Mouse (Mus musculus): ENCODE data around the gene Zmpste24. TPM values are rescaled to one million over a fixed set of nuclear protein-coding genes. Genes with fewer than 3 reads are reported as not detected.

Zmpste24 gene
- polyA plus RNA-seq (2012; rRNA removed) = 22.0 and 26.4 TPM in 2 replicates

- peak; percentile 85 for DNase-seq
- TF ChIP-seq CTCF (IDR thresholded peaks at IDR 0.05; ENCODE audit: borderline replicate concordance, control insufficient read depth, extremely low read depth, insufficient read depth, low read length, poor library complexity) = no peak
- peak; percentile 24; the same call in 1 of the 2 replicates for TF ChIP-seq POLR2A (IDR thresholded peaks at IDR 0.05; ENCODE audit: control insufficient read depth, extremely low read depth, insufficient read depth, low read length, poor library complexity)
- H3K4me1 ChIP-seq (replicated peaks; ENCODE audit: control insufficient read depth, insufficient read depth, low read length) = peaks cover 4% of the 10 kb centered on the region; the same call in 1 of the 2 replicates
- H3K27me3 ChIP-seq (ENCODE audit: control insufficient read depth, insufficient read depth, low read length) = no peaks in the 10 kb centered on the region
- under 1% methylated on average over 39 of the region's 39 CpGs for WGBS
- peak within 1 kb of the TSS; percentile 73; the same call in 1 of the 2 replicates for H3K27ac ChIP-seq (ENCODE audit: control insufficient read depth, insufficient read depth, low read length)
- H3K36me3 ChIP-seq (ENCODE audit: control insufficient read depth, insufficient read depth, low read length) = peaks cover 18% of the 10 kb centered on the region
- peak within 1 kb of the TSS; percentile 100 for H3K4me3 ChIP-seq (ENCODE audit: control insufficient read depth, insufficient read depth, low read length)
These were observed at the start of gene Zmpste24 for GRCm38 (mm10) chr4:121097650-121098378. Gene Zmpste24, minus strand, starts transcription at chr4:121098241.

GRCm38 (mm10) chr4:121109126-121109525, 11.1 kb upstream of the Zmpste24 start, which contains the start of gene Tmco2:
Gene Tmco2, minus strand, starts transcription at chr4:121109226.
- DNase-seq = no peak
- TF ChIP-seq CTCF (IDR thresholded peaks at IDR 0.05; ENCODE audit: borderline replicate concordance, control insufficient read depth, extremely low read depth, insufficient read depth, low read length, poor library complexity) (no peak), POLR2A (IDR thresholded peaks at IDR 0.05; ENCODE audit: control insufficient read depth, extremely low read depth, insufficient read depth, low read length, poor library complexity) (no peak)
- Histone ChIP-seq H3K27me3 (ENCODE audit: control insufficient read depth, insufficient read depth, low read length) (no peaks in the 10 kb centered on the region), H3K27ac (ENCODE audit: control insufficient read depth, insufficient read depth, low read length) (no peak within 1 kb of the TSS), H3K4me1 (replicated peaks; ENCODE audit: control insufficient read depth, insufficient read depth, low read length) (no peaks in the 10 kb centered on the region), H3K36me3 (ENCODE audit: control insufficient read depth, insufficient read depth, low read length) (no peaks in the 10 kb centered on the region), H3K4me3 (ENCODE audit: control insufficient read depth, insufficient read depth, low read length) (no peak within 1 kb of the TSS)
- 96% methylated on average over 2 of the region's 2 CpGs for WGBS

- no peak for DNase-seq
- Histone ChIP-seq H3K36me3 (ENCODE audit: control insufficient read depth, insufficient read depth, low read length) (no peaks in the 10 kb centered on the region), H3K4me3 (ENCODE audit: control insufficient read depth, insufficient read depth, low read length) (no peak overlapping the region), H3K4me1 (replicated peaks; ENCODE audit: control insufficient read depth, insufficient read depth, low read length) (peaks cover under 1% of the 10 kb centered on the region; the same call in 1 of the 2 replicates), H3K27me3 (ENCODE audit: control insufficient read depth, insufficient read depth, low read length) (no peaks in the 10 kb centered on the region), H3K27ac (ENCODE audit: control insufficient read depth, insufficient read depth, low read length) (no peak overlapping the region)
- 91% methylated on average over 4 of the region's 4 CpGs for WGBS
- no peak for TF ChIP-seq POLR2A (IDR thresholded peaks at IDR 0.05; ENCODE audit: control insufficient read depth, extremely low read depth, insufficient read depth, low read length, poor library complexity)
- TF ChIP-seq CTCF (IDR thresholded peaks at IDR 0.05; ENCODE audit: borderline replicate concordance, control insufficient read depth, extremely low read depth, insufficient read depth, low read length, poor library complexity) = no peak
These were observed 5.3 kb upstream of the Zmpste24 start for GRCm38 (mm10) chr4:121103304-121103703.

GRCm38 (mm10) chr4:121090211-121090610, 7.8 kb downstream of the Zmpste24 start:
- Histone ChIP-seq H3K27me3 (ENCODE audit: control insufficient read depth, insufficient read depth, low read length) (no peaks in the 10 kb centered on the region), H3K4me3 (ENCODE audit: control insufficient read depth, insufficient read depth, low read length) (no peak overlapping the region), H3K27ac (ENCODE audit: control insufficient read depth, insufficient read depth, low read length) (no peak overlapping the region), H3K4me1 (replicated peaks; ENCODE audit: control insufficient read depth, insufficient read depth, low read length) (no peaks in the 10 kb centered on the region), H3K36me3 (ENCODE audit: control insufficient read depth, insufficient read depth, low read length) (peaks cover 43% of the 10 kb centered on the region)
- WGBS = 96% methylated on average over 4 of the region's 4 CpGs
- TF ChIP-seq CTCF (IDR thresholded peaks at IDR 0.05; ENCODE audit: borderline replicate concordance, control insufficient read depth, extremely low read depth, insufficient read depth, low read length, poor library complexity) = no peak
- TF ChIP-seq POLR2A (IDR thresholded peaks at IDR 0.05; ENCODE audit: control insufficient read depth, extremely low read depth, insufficient read depth, low read length, poor library complexity) = no peak
- DNase-seq = no peak

GRCm38 (mm10) chr4:121088696-121089095, 9.3 kb downstream of the Zmpste24 start:
- 96% methylated on average over 2 of the region's 2 CpGs for WGBS
- no peak overlapping the region for H3K4me3 ChIP-seq (ENCODE audit: control insufficient read depth, insufficient read depth, low read length)
- no peaks in the 10 kb centered on the region for H3K4me1 ChIP-seq (replicated peaks; ENCODE audit: control insufficient read depth, insufficient read depth, low read length)
- no peak overlapping the region for H3K27ac ChIP-seq (ENCODE audit: control insufficient read depth, insufficient read depth, low read length)
- TF ChIP-seq CTCF (IDR thresholded peaks at IDR 0.05; ENCODE audit: borderline replicate concordance, control insufficient read depth, extremely low read depth, insufficient read depth, low read length, poor library complexity) (no peak), POLR2A (IDR thresholded peaks at IDR 0.05; ENCODE audit: control insufficient read depth, extremely low read depth, insufficient read depth, low read length, poor library complexity) (no peak)
- no peaks in the 10 kb centered on the region for H3K27me3 ChIP-seq (ENCODE audit: control insufficient read depth, insufficient read depth, low read length)
- no peak for DNase-seq
- H3K36me3 ChIP-seq (ENCODE audit: control insufficient read depth, insufficient read depth, low read length) = peaks cover 34% of the 10 kb centered on the region

- H3K27ac ChIP-seq (ENCODE audit: control insufficient read depth, insufficient read depth, low read length) = no peak overlapping the region
- H3K27me3 ChIP-seq (ENCODE audit: control insufficient read depth, insufficient read depth, low read length) = no peaks in the 10 kb centered on the region
- H3K4me1 ChIP-seq (replicated peaks; ENCODE audit: control insufficient read depth, insufficient read depth, low read length) = no peaks in the 10 kb centered on the region
- no peak for DNase-seq
- H3K4me3 ChIP-seq (ENCODE audit: control insufficient read depth, insufficient read depth, low read length) = no peak overlapping the region
- TF ChIP-seq POLR2A (IDR thresholded peaks at IDR 0.05; ENCODE audit: control insufficient read depth, extremely low read depth, insufficient read depth, low read length, poor library complexity) = no peak
- peaks cover 53% of the 10 kb centered on the region for H3K36me3 ChIP-seq (ENCODE audit: control insufficient read depth, insufficient read depth, low read length)
These were observed 13.5 kb downstream of the Zmpste24 start for GRCm38 (mm10) chr4:121084506-121084905.

Measured in thymus, adult 2 months (tissue).